ENCODE assay signal across 10 mouse cellular contexts in the genomic region with DNA sequence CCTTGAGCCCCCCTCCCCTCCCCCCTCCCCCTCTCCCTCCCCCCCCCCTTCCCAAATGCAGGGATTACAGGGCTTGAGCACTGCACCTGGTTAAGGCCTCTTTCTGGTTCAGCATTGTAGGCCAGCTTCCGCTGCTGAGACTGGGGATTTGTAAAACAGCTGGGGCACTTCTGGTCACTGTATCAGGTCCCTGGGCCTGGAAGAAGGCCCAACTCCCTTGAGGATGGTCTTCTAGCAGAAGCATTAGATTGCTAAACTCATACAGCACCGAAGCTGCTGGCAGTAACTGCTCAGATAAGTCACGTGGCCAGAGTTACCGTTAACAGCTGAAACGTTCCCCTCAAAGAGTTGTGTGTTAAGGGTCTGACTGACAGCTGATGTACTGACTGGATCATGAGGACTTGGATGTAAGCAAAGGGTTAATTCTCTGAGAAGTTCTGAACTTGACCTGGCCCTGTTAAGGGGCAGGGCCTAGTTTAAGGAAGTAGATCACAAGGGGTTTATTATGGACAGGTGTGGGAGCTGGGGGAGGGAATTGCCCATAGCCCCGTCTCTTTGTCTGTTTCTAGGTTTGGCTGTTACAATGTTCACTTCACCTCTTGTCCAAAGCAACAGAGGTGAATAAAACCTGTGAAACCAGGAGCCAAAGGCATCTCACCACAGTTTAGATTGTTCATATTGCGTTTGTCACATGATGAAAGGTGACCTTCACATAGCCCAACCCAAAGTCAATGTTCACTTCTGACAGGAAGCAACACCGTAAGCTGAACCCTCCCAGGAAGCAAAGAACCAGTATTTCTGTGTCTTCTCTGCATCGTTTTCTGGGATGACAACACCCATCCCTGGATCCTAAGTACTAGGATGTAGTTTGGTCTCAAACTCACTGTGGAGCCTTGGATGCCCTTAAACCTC. TPM values are rescaled to one million over a fixed set of nuclear protein-coding genes. Genes with fewer than 3 reads are reported as not detected.
A peak's percentile ranks its signal among the peaks of the same experiment; 100 is the strongest.
DNase-seq lines count a peak whose midpoint lies in the region; ATAC-seq and TF ChIP-seq lines count a peak whose summit lies in the region.
"Had no signal": no experiment of that assay in that cellular context is flagged by ENCODE, and none has a peak within 500 bp of the region (broad histone marks: within the 10 kb centered on the region; RNA-seq: fewer than 3 reads in every experiment).

No protein-coding gene starts in this region.

- peaks cover 13% of the 10 kb centered on the region for H3K4me1 ChIP-seq in heart, embryonic 11.5 days (ENCODE audit: control insufficient read depth, insufficient read depth, low read length)
- H3K4me1 ChIP-seq in embryonic facial prominence, embryonic 14.5 days (ENCODE audit: control insufficient read depth, insufficient read depth, low read length): peaks cover 25% of the 10 kb centered on the region
- H3K4me1 ChIP-seq in intestine, postnatal 0 days (replicated peaks; ENCODE audit: control insufficient read depth, insufficient read depth, low read length): peaks cover 4% of the 10 kb centered on the region; the same call in 1 of the 2 replicates
- H3K4me1 ChIP-seq: liver, embryonic 13.5 days had no signal

- 0 out of 2 replicates have a peak, but pooled peaks cover 4% of the 10 kb centered on the region for H3K27me3 ChIP-seq in heart, embryonic 11.5 days (ENCODE audit: control insufficient read depth, insufficient read depth, low read length)
- H3K27me3 ChIP-seq in C2C12 (ENCODE audit: control insufficient read depth, insufficient read depth, insufficient read length): no peaks in the 10 kb centered on the region
- H3K27me3 ChIP-seq in embryonic facial prominence, embryonic 14.5 days (replicated peaks; ENCODE audit: control insufficient read depth, insufficient read depth, low read length): no peaks in the 10 kb centered on the region
- H3K27me3 ChIP-seq in intestine, postnatal 0 days (replicated peaks; ENCODE audit: control insufficient read depth, insufficient read depth, low read length): 0 out of 2 replicates have a peak, but pooled peaks cover 3% of the 10 kb centered on the region

- no peak overlapping the region for H3K4me2 ChIP-seq in heart, embryonic 11.5 days
- no peak overlapping the region for H3K4me2 ChIP-seq in embryonic facial prominence, embryonic 14.5 days (ENCODE audit: low read depth, low read length)
- H3K4me2 ChIP-seq in intestine, postnatal 0 days (replicated peaks; ENCODE audit: low read depth): no peak overlapping the region
- H3K4me2 ChIP-seq: liver, embryonic 13.5 days had no signal

- H3K9ac ChIP-seq in heart, embryonic 11.5 days (ENCODE audit: low read depth, low read length): no peak overlapping the region
- H3K9ac ChIP-seq in embryonic facial prominence, embryonic 14.5 days (ENCODE audit: low read depth, low read length): no peak overlapping the region
- H3K9ac ChIP-seq in intestine, postnatal 0 days (ENCODE audit: low read depth, low read length): no peak overlapping the region
- H3K9ac ChIP-seq: liver, embryonic 13.5 days had no signal

- WGBS in heart, embryonic 11.5 days (ENCODE audit: insufficient replicate concordance): 48% methylated on average over 9 of the region's 9 CpGs
- 33% methylated on average over 9 of the region's 9 CpGs for WGBS in embryonic facial prominence, embryonic 14.5 days
- 34% methylated on average over 9 of the region's 9 CpGs for WGBS in intestine, postnatal 0 days

- no peaks in the 10 kb centered on the region for H3K79me2 ChIP-seq in C2C12 (ENCODE audit: control insufficient read depth, insufficient read depth)

- H3K27ac ChIP-seq in heart, embryonic 11.5 days (ENCODE audit: low read depth, low read length): no peak overlapping the region
- H3K27ac ChIP-seq in embryonic facial prominence, embryonic 14.5 days (replicated peaks; ENCODE audit: low read depth, low read length): 0 out of 2 replicates have a peak overlapping the region, but pooled peaks have one; percentile 13
- H3K27ac ChIP-seq in intestine, postnatal 0 days (ENCODE audit: low read depth, low read length): no peak overlapping the region
- H3K27ac ChIP-seq: liver, embryonic 13.5 days had no signal

- TF ChIP-seq CTCF in C2C12 (IDR thresholded peaks at IDR 0.05; ENCODE audit: control insufficient read depth, insufficient read depth, insufficient read length): no peak
- TF ChIP-seq CTCF in intestine, postnatal 0 days (IDR thresholded peaks at IDR 0.05; ENCODE audit: low read depth): no peak

- H3K4me3 ChIP-seq in heart, embryonic 11.5 days (ENCODE audit: low read depth, low read length): no peak overlapping the region
- no peak overlapping the region for H3K4me3 ChIP-seq in C2C12 (ENCODE audit: insufficient read depth, poor library complexity, severe bottlenecking)
- H3K4me3 ChIP-seq in embryonic facial prominence, embryonic 14.5 days (ENCODE audit: low read depth, low read length): no peak overlapping the region
- H3K4me3 ChIP-seq in intestine, postnatal 0 days (ENCODE audit: low read depth, low read length): no peak overlapping the region
- H3K4me3 ChIP-seq: liver, embryonic 13.5 days had no signal

- no peak for ATAC-seq in heart, embryonic 11.5 days (replicated peaks; ENCODE audit: insufficient number of reproducible peaks, low FRiP score, low TSS enrichment)
- peak; percentile 44 for ATAC-seq in embryonic facial prominence, embryonic 14.5 days (ENCODE audit: low read depth)
- ATAC-seq in intestine, postnatal 0 days: peak; percentile 70

- no peak overlapping the region for H3ac ChIP-seq in C2C12 (ENCODE audit: control insufficient read depth, insufficient read length, low read depth)

- no peaks in the 10 kb centered on the region for H3K9me3 ChIP-seq in heart, embryonic 11.5 days (replicated peaks; ENCODE audit: control insufficient read depth, low read length)
- H3K9me3 ChIP-seq in embryonic facial prominence, embryonic 14.5 days (ENCODE audit: control insufficient read depth, low read length): no peaks in the 10 kb centered on the region
- H3K9me3 ChIP-seq in intestine, postnatal 0 days (ENCODE audit: control insufficient read depth): no peaks in the 10 kb centered on the region
- H3K9me3 ChIP-seq: G1E; liver, embryonic 13.5 days had no signal

- H3K36me3 ChIP-seq in heart, embryonic 11.5 days (ENCODE audit: control insufficient read depth, insufficient read depth, low read length): no peaks in the 10 kb centered on the region
- H3K36me3 ChIP-seq in C2C12 (ENCODE audit: control insufficient read depth, insufficient read depth): no peaks in the 10 kb centered on the region
- no peaks in the 10 kb centered on the region for H3K36me3 ChIP-seq in embryonic facial prominence, embryonic 14.5 days (ENCODE audit: control insufficient read depth, insufficient read depth, low read length)
- H3K36me3 ChIP-seq in intestine, postnatal 0 days (ENCODE audit: control insufficient read depth, insufficient read depth): no peaks in the 10 kb centered on the region
- H3K36me3 ChIP-seq: G1E; liver, embryonic 13.5 days had no signal

- no peaks in the 10 kb centered on the region for H3K79me3 ChIP-seq in C2C12 (ENCODE audit: low read depth)

- DNase-seq in heart, adult 11 months: peak; percentile 98
- peak; percentile 92 for DNase-seq in embryonic facial prominence, embryonic 14.5 days (ENCODE audit: low spot score)
- no peak for DNase-seq in layer of hippocampus, postnatal 36 days
- no peak for DNase-seq in embryo, embryonic 10 days (ENCODE audit: low spot score)
- no peak for DNase-seq in kidney, postnatal 36 days
- DNase-seq: liver, embryonic 13.5 days had no signal

TF ChIP-seq in C2C12, 6 proteins besides CTCF, POLR2A, EP300 and RAD21:
- TF ChIP-seq CEBPB (IDR thresholded peaks at IDR 0.05; ENCODE audit: low read depth): no peak
- no peak for TF ChIP-seq MYOD1 (IDR thresholded peaks at IDR 0.05; ENCODE audit: control insufficient read depth, insufficient read length, low read depth)
- no peak for TF ChIP-seq FOSL1 (IDR thresholded peaks at IDR 0.05; ENCODE audit: insufficient read depth, low read length, poor library complexity, severe bottlenecking)
- TF ChIP-seq USF1 (IDR thresholded peaks at IDR 0.05; ENCODE audit: low read depth): peak; percentile 29
- TF ChIP-seq MAX (IDR thresholded peaks at IDR 0.05): no peak
- no peak for TF ChIP-seq MYOG (IDR thresholded peaks at IDR 0.05; ENCODE audit: control insufficient read depth, extremely low read depth, insufficient read length)

RNA-seq across cellular contexts. Expression of gene Amotl2, which starts 23.7 kb away (rescaled TPM):
- polyA plus RNA-seq in heart, embryonic 11.5 days (2014; fragmentation: Nextera tagmentation; extraction: Ambion mirVana): 28.7 and 33.7 TPM in 2 replicates
- 61.0 TPM for polyA plus RNA-seq in C2C12 (2012; fragmentation: generic; extraction: Trizol)
- 44.5 and 48.1 TPM in 2 replicates for polyA plus RNA-seq in embryonic facial prominence, embryonic 14.5 days (2014; fragmentation: Nextera tagmentation; extraction: Ambion mirVana)
- 12.4 and 13.4 TPM in 2 replicates for polyA plus RNA-seq in intestine, postnatal 0 days (2015; fragmentation: Nextera tagmentation; extraction: Ambion mirVana)
- 10 to 100 TPM; 17.2 to 18.6 TPM for total RNA-seq in layer of hippocampus, postnatal 36 days (2021)
- polyA plus RNA-seq: G1E had no signal

Comparison
In these comparisons a context has a peak if more than half of its experiments do, and no peak if none do; other contexts are left out.
1. DNase-seq: peak in heart, adult 11 months (single experiment) and embryonic facial prominence, embryonic 14.5 days (single experiment); none in layer of hippocampus, postnatal 36 days (0 of 2), embryo, embryonic 10 days (single experiment) and kidney, postnatal 36 days (0 of 2).